Mouse (Mus musculus): Measurements from ENCODE around the gene Nln. TPM values are rescaled to one million over a fixed set of nuclear protein-coding genes. Genes with fewer than 3 reads are reported as not detected.

The Nln gene
- total and polyA plus RNA-seq, 3 experiments = 38.5 to 76.5 (median 51.2) TPM

DNA sequence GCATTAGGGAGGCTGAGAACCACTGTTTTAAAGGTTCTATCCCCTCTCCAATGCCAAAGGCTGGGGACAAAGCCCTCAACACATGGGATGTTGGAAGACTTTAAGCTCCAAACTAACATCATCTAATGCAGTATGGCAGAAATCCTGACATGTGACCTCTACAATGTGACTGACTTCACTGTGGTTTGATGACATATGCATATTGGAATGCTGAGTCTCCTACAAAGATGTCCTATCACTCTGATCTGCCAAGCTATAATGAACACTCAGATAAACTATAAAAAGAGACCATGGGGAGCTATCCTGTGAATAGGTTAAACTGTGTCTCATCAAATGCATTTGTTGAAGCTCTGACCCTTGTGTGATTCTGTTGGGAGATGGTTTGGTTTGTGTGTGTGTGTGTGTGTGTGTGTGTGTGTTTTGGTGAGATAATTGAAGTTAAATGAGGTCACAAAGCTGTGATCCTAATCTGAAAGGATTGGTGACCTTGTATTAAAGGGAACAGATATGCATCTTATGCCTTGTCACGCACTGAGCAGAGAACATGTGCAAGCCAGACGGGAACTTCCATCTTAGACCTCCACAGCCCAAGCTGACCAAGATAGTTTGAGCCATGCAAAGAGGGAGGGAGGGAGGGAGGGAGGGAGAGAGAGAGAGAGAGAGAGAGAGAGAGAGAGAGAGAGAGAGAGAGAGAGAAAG is 43.6 kb downstream of the Nln start:
- dilution Hi-C loops (cut with MboI; ENCODE audit: extremely low pct_ligation_motif_present, extremely low pct_unique_long_range_greater_than_20kb, low sequenced_read_pairs) = no loop called here
- H3K4me2 ChIP-seq (ENCODE audit: insufficient read depth, low read depth, poor library complexity, severe bottlenecking) = no peak overlapping the region
- H3K36me3 ChIP-seq (replicated peaks in 1 of 2; ENCODE audit: control insufficient read depth in 1 of 2, insufficient read depth in 1 of 2, low read length in 1 of 2) = peaks cover 41 to 85% of the 10 kb centered on the region in 2 experiments
- TF ChIP-seq TBP (conservative IDR thresholded peaks at IDR 0.05; ENCODE audit: low read depth, low read length) (no peak), JUND (conservative IDR thresholded peaks at IDR 0.05; ENCODE audit: low read depth, low read length) (no peak), ZMIZ1 (IDR thresholded peaks at IDR 0.05; ENCODE audit: low read depth, low read length) (no peak), ZNF384 (IDR thresholded peaks at IDR 0.05; ENCODE audit: low read depth, low read length) (no peak)
- no peaks in the 10 kb centered on the region for H3K9me3 ChIP-seq (replicated peaks; ENCODE audit: low read length)
- no peaks in the 10 kb centered on the region for H3K79me2 ChIP-seq (replicated peaks; ENCODE audit: control insufficient read depth, extremely low read depth, insufficient read depth, poor library complexity, severe bottlenecking)
- H3K4me1 ChIP-seq (ENCODE audit: control insufficient read depth in 1 of 2, insufficient read depth in 2 of 2) = peaks cover 0 to 6% of the 10 kb centered on the region in 2 experiments; a peak in 2 of 4 replicates
- H3K27me3 ChIP-seq (replicated peaks) = no peaks in the 10 kb centered on the region
- H3K4me3 ChIP-seq (replicated peaks in 1 of 3; ENCODE audit: low read depth in 2 of 3, low read length in 2 of 3, poor library complexity in 1 of 3) = no peak overlapping the region
- no peak overlapping the region for H3K9ac ChIP-seq (ENCODE audit: insufficient read depth, low read depth)
- no peak overlapping the region for H3K27ac ChIP-seq (ENCODE audit: insufficient read depth, low read depth)
- no peak for DNase-seq (ENCODE audit: extremely low read depth)
- in situ Hi-C loops (cut with MboI; ENCODE audit: low pct_ligation_motif_present, low pct_unique_long_range_greater_than_20kb, low sequenced_read_pairs) = no loop called here

DNA sequence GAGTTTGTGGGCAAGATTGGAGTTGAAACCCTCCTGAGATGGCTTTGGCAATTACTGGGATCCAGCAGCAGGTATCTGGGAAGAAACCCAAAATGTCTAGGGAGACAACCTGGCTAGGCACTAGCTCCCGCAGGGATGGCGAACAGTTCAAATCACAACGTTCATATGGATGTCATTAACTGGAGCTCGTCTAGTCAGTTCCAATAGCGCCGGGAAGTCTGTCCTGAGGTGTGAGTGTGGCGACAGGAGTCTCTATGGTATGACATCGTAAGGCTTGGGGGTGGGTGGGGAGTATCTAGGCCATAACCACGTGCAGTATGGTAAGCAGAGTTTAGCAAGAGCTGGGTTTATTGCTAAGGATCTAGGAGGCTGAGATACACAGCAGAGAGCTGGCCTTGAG is 46.4 kb downstream of the Nln start:
- Histone ChIP-seq H3K9ac (ENCODE audit: insufficient read depth, low read depth) (no peak overlapping the region), H3K4me2 (ENCODE audit: insufficient read depth, low read depth, poor library complexity, severe bottlenecking) (no peak overlapping the region), H3K9me3 (replicated peaks; ENCODE audit: low read length) (no peaks in the 10 kb centered on the region), H3K27ac (ENCODE audit: insufficient read depth, low read depth) (no peak overlapping the region), H3K4me1 (ENCODE audit: control insufficient read depth in 1 of 2, insufficient read depth in 2 of 2) (peaks cover 0 to 6% of the 10 kb centered on the region in 2 experiments; a peak in 2 of 4 replicates), H3K36me3 (replicated peaks in 1 of 2; ENCODE audit: control insufficient read depth in 1 of 2, insufficient read depth in 1 of 2, low read length in 1 of 2) (peaks cover 31 to 83% of the 10 kb centered on the region in 2 experiments), H3K4me3 (replicated peaks in 1 of 3; ENCODE audit: low read depth in 2 of 3, low read length in 2 of 3, poor library complexity in 1 of 3) (no peak overlapping the region), H3K27me3 (replicated peaks) (no peaks in the 10 kb centered on the region), H3K79me2 (replicated peaks; ENCODE audit: control insufficient read depth, extremely low read depth, insufficient read depth, poor library complexity, severe bottlenecking) (no peaks in the 10 kb centered on the region)
- TF ChIP-seq ETS1 (conservative IDR thresholded peaks at IDR 0.05; ENCODE audit: low read depth, low read length) = no peak
- TF ChIP-seq BHLHE40 (IDR thresholded peaks at IDR 0.05; ENCODE audit: low read depth, low read length) = no peak
- no peak for TF ChIP-seq GABPA (IDR thresholded peaks at IDR 0.05; ENCODE audit: insufficient replicate concordance, low read depth, low read length)
- TF ChIP-seq SIN3A (IDR thresholded peaks at IDR 0.05; ENCODE audit: low read length) = no peak
- TF ChIP-seq SMC3 (IDR thresholded peaks at IDR 0.05; ENCODE audit: low read depth, low read length) = no peak
- no peak for TF ChIP-seq MXI1 (IDR thresholded peaks at IDR 0.05; ENCODE audit: low read depth, low read length)
- no peak for TF ChIP-seq JUND (conservative IDR thresholded peaks at IDR 0.05; ENCODE audit: low read depth, low read length)
- TF ChIP-seq PAX5 (IDR thresholded peaks at IDR 0.05; ENCODE audit: low read length) = no peak
- no peak for TF ChIP-seq E2F4 (IDR thresholded peaks at IDR 0.05; ENCODE audit: insufficient replicate concordance, low read depth, low read length)
- TF ChIP-seq RAD21 (IDR thresholded peaks at IDR 0.05; ENCODE audit: low read depth, low read length) = no peak
- no peak for TF ChIP-seq MYC (IDR thresholded peaks at IDR 0.05; ENCODE audit: low read depth, low read length)
- TF ChIP-seq ZKSCAN1 (IDR thresholded peaks at IDR 0.05; ENCODE audit: borderline replicate concordance, low read depth, low read length) = no peak
- no peak for TF ChIP-seq IRF4 (IDR thresholded peaks at IDR 0.05; ENCODE audit: low read depth, low read length)
- DNase-seq (ENCODE audit: extremely low read depth) = no peak
- dilution Hi-C loops (cut with MboI; ENCODE audit: extremely low pct_ligation_motif_present, extremely low pct_unique_long_range_greater_than_20kb, low sequenced_read_pairs) (no loop called here), in situ Hi-C loops (cut with MboI; ENCODE audit: low pct_ligation_motif_present, low pct_unique_long_range_greater_than_20kb, low sequenced_read_pairs) (no loop called here)

Measured in CH12.LX (cell line).